ENCODE assay signal across 19 mouse cellular contexts in the genomic region with DNA sequence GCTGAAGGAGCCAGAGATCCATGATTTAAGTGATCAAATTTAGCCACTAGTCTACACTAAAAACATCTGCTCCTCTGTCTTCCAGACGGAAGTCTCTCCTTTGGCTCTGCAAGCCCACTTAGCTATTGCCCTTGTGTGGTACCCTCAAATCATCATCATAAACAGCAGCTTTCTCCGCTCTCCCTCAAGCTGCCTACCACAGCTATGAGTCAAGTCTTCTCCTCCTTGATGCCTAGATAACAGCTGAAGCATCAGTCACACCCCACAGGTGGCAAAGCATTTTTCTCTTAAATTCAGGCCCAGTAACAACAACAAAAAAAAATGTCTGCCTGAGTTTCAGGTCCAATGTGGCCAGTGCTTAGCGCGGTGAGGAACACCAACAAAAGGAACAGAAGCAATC.
DNase-seq lines count a peak whose midpoint lies in the region; ATAC-seq and TF ChIP-seq lines count a peak whose summit lies in the region.
"Had no signal": no experiment of that assay in that cellular context is flagged by ENCODE, and none has a peak within 500 bp of the region (broad histone marks: within the 10 kb centered on the region; RNA-seq: fewer than 3 reads in every experiment).

No protein-coding gene starts in this region.

- no peak overlapping the region for H3K9ac ChIP-seq in liver, postnatal 0 days (replicated peaks)
- H3K9ac ChIP-seq in midbrain, embryonic 16.5 days (ENCODE audit: low read depth, low read length), result no peak overlapping the region
- H3K9ac ChIP-seq: embryonic facial prominence, embryonic 15.5 days; heart, embryonic 12.5 days; hindbrain, embryonic 15.5 days; intestine, embryonic 15.5 days; limb, embryonic 12.5 days; midbrain, embryonic 15.5 days had no signal

- peaks cover 13% of the 10 kb centered on the region for H3K4me1 ChIP-seq in liver, postnatal 0 days (ENCODE audit: insufficient read depth)
- H3K4me1 ChIP-seq in midbrain, embryonic 16.5 days (ENCODE audit: control insufficient read depth, insufficient read depth, low read length), result peaks cover 4% of the 10 kb centered on the region; the same call in 1 of the 2 replicates
- H3K4me1 ChIP-seq: hindbrain, embryonic 15.5 days; midbrain, embryonic 15.5 days had no signal

- no peaks in the 10 kb centered on the region for H3K36me3 ChIP-seq in liver, postnatal 0 days (replicated peaks; ENCODE audit: insufficient read depth, low read length)
- H3K36me3 ChIP-seq in midbrain, embryonic 16.5 days (ENCODE audit: control insufficient read depth, insufficient read depth, low read length), result peaks cover 4% of the 10 kb centered on the region; the same call in 1 of the 2 replicates
- H3K36me3 ChIP-seq: embryonic facial prominence, embryonic 15.5 days; intestine, embryonic 15.5 days; midbrain, embryonic 15.5 days had no signal

- peak overlapping the region; percentile 22; the same call in 1 of the 2 replicates for H3K4me2 ChIP-seq in liver, postnatal 0 days (ENCODE audit: low read depth, low read length)
- H3K4me2 ChIP-seq in midbrain, embryonic 16.5 days (ENCODE audit: low read length), result no peak overlapping the region
- H3K4me2 ChIP-seq: embryonic facial prominence, embryonic 15.5 days; heart, embryonic 12.5 days; hindbrain, embryonic 15.5 days; intestine, embryonic 15.5 days; limb, embryonic 12.5 days; midbrain, embryonic 15.5 days had no signal

- TF ChIP-seq CTCF in liver, postnatal 0 days (IDR thresholded peaks at IDR 0.05; ENCODE audit: low read depth), result no peak

- 0 out of 2 replicates have a peak, but pooled peaks have one; percentile 24 for ATAC-seq in erythroblast, adult 5-6 weeks (replicated peaks; ENCODE audit: low FRiP score, poor library complexity, severe bottlenecking)
- ATAC-seq in liver, postnatal 0 days, result no peak
- no peak for ATAC-seq in midbrain, embryonic 16.5 days
- ATAC-seq in monocyte, adult 5-6 weeks (replicated peaks; ENCODE audit: insufficient number of reproducible peaks, low FRiP score, low TSS enrichment, poor library complexity, severe bottlenecking), result no peak
- ATAC-seq: intestine, embryonic 15.5 days; midbrain, embryonic 15.5 days had no signal

- H3K27ac ChIP-seq in liver, postnatal 0 days (ENCODE audit: low read depth), result no peak overlapping the region
- no peak overlapping the region for H3K27ac ChIP-seq in midbrain, embryonic 16.5 days (ENCODE audit: low read length)
- H3K27ac ChIP-seq: embryonic facial prominence, embryonic 15.5 days; gastrocnemius, adult 2 months; hindbrain, embryonic 15.5 days; intestine, embryonic 15.5 days; limb, embryonic 12.5 days; midbrain, embryonic 15.5 days had no signal

- no peak overlapping the region for H3K4me3 ChIP-seq in liver, postnatal 0 days (ENCODE audit: low read depth, low read length)
- H3K4me3 ChIP-seq in midbrain, embryonic 16.5 days (ENCODE audit: low read depth, low read length), result no peak overlapping the region
- H3K4me3 ChIP-seq: embryonic facial prominence, embryonic 15.5 days; gastrocnemius, adult 2 months; heart, embryonic 12.5 days; hindbrain, embryonic 15.5 days; intestine, embryonic 15.5 days; limb, embryonic 12.5 days; midbrain, embryonic 15.5 days had no signal

- 54% methylated on average over 4 of the region's 4 CpGs for WGBS in liver, postnatal 0 days (ENCODE audit: insufficient replicate concordance)
- WGBS in midbrain, embryonic 16.5 days, result 90% methylated on average over 4 of the region's 4 CpGs

- no peaks in the 10 kb centered on the region for H3K9me3 ChIP-seq in liver, postnatal 0 days (ENCODE audit: low read length)
- no peaks in the 10 kb centered on the region; the same call in 1 of the 2 replicates for H3K9me3 ChIP-seq in midbrain, embryonic 16.5 days (replicated peaks; ENCODE audit: control insufficient read depth, low read length, poor library complexity, severe bottlenecking)
- H3K9me3 ChIP-seq: embryonic facial prominence, embryonic 15.5 days; hindbrain, embryonic 15.5 days; intestine, embryonic 15.5 days; limb, embryonic 12.5 days; midbrain, embryonic 15.5 days had no signal

- TF ChIP-seq EP300 in liver, postnatal 0 days (IDR thresholded peaks at IDR 0.05; ENCODE audit: low read depth), result no peak

- DNase-seq in heart, adult 11 months, result peak; percentile 73
- no peak for DNase-seq in heart, postnatal 4 days
- DNase-seq in liver, postnatal 0 days, result no peak
- DNase-seq in thymus, postnatal 36 days, result peak; percentile 40 to 56
- DNase-seq in layer of hippocampus, adult 18-20 months (ENCODE audit: low spot score in 2 of 2), result no peak
- DNase-seq: adrenal gland, adult 2 months; gastrocnemius, adult 2 months; heart, postnatal 14 days; kidney, adult 9 months; kidney, postnatal 4 days had no signal

- no peaks in the 10 kb centered on the region for H3K27me3 ChIP-seq in liver, postnatal 0 days (ENCODE audit: insufficient read depth, low read length)
- H3K27me3 ChIP-seq in midbrain, embryonic 16.5 days (ENCODE audit: control insufficient read depth, insufficient read depth, low read depth, low read length), result no peaks in the 10 kb centered on the region
- H3K27me3 ChIP-seq: embryonic facial prominence, embryonic 15.5 days; heart, embryonic 12.5 days; hindbrain, embryonic 15.5 days; intestine, embryonic 15.5 days; limb, embryonic 12.5 days; midbrain, embryonic 15.5 days had no signal

Comparison
In these comparisons a context has a peak if more than half of its experiments do, and no peak if none do; other contexts are left out.
1. DNase-seq: peak in heart, adult 11 months (single experiment) and thymus, postnatal 36 days (2 of 2); none in heart, postnatal 4 days (single experiment), liver, postnatal 0 days (single experiment) and layer of hippocampus, adult 18-20 months (0 of 2).